Mouse (Mus musculus) T-cell, adult 2 months (primary cell): Measurements from ENCODE around the gene Itsn1.

Source experiments
- DNase-seq: peaks from one replicate; pipeline ENCODE4 v3.0.0; 2022; ENCODE audit warnings: low spot score

The Itsn1 gene

DNA sequence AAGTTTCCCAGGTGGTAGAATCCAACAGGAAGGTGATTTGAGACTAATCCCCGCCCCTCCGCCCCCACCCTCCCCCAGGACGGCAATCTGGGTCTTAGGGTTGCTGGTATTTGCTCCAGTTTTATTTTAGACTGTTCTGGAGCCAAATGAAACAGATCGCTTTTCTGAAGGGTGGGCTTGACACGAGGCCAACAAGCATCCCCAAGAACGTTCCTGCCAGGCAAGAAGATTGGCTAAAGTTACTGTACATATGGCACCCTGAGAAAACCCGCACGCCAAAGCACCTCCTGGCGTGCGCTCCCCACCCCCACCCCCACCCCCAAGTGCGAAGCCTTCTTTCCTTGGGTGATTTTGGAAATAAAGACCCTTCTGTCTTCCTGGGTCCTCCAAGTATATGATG is 178.1 kb downstream of the Itsn1 start:
- DNase-seq = no peak

- no peak for DNase-seq
Measured at GRCm38 (mm10) chr16:91909569-91910335, 180.7 kb downstream of the Itsn1 start.

- DNase-seq = peak; percentile 77
Measured at GRCm38 (mm10) chr16:91917631-91918096, 188.6 kb downstream of the Itsn1 start.

DNA sequence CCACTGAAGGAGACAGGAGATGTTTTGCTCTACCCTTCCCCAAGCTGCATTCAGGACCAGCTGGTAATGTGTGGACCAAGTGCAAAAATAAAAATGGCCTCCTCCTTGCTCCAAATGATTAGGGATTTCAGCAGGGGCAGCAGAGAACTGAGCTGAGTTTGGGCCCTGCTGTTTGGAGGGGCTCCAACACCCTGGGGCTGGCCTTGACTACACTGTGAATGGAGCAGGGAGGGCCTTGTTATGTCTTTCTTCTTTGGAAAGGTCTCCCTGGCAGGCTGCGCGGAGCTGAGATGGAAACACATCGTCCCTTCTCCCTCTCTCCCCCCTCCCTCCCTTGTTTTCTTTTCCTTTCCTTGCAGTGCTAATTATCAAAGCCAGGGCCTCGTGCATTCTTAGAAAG is 189.4 kb downstream of the Itsn1 start:
- DNase-seq = no peak

GRCm38 (mm10) chr16:91919056-91919455 is 190.0 kb downstream of the Itsn1 start:
- no peak for DNase-seq

GRCm38 (mm10) chr16:91921340-91921739 is 192.3 kb downstream of the Itsn1 start:
- DNase-seq = no peak

DNA sequence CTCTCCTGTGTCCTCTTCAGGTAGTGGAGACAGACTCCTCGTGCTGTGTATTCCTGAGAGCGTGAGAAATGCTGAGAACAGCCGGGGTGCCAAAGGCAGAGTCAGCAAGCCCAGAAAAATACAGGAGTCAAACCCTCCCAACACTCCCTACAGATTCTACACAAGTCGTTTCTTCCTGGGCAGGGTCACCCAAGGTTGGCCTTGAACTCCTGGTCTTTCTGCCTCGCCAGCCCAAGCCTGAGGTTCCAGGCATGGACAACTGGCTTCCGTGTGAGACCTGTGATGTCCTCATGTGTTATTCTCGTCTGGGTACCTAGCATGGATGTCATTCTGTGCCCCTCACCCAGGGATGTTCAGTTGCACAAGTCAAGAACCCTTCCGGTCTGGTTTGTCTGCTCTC is 193.9 kb downstream of the Itsn1 start:
- DNase-seq = no peak

DNA sequence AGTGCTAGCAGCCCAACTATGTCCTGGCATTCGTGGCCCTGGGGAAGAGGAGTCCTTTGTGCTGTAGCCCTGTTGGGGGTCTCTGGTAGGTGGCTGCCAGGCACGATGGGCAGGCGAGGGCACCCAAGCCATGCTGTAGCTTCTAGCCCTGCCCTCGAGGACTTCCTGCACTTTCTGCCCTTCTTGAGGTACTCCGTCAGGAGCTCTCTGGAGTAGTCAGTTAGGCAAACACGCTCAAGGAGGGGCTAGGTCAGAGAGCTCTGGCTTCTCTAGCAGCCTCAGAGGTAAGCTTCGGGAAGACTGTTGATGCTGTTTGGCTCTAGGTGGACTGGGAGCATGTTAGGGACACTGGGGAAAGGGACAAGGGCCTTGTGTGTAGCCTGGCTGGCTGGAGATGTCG is 195.3 kb downstream of the Itsn1 start:
- DNase-seq = no peak

DNA sequence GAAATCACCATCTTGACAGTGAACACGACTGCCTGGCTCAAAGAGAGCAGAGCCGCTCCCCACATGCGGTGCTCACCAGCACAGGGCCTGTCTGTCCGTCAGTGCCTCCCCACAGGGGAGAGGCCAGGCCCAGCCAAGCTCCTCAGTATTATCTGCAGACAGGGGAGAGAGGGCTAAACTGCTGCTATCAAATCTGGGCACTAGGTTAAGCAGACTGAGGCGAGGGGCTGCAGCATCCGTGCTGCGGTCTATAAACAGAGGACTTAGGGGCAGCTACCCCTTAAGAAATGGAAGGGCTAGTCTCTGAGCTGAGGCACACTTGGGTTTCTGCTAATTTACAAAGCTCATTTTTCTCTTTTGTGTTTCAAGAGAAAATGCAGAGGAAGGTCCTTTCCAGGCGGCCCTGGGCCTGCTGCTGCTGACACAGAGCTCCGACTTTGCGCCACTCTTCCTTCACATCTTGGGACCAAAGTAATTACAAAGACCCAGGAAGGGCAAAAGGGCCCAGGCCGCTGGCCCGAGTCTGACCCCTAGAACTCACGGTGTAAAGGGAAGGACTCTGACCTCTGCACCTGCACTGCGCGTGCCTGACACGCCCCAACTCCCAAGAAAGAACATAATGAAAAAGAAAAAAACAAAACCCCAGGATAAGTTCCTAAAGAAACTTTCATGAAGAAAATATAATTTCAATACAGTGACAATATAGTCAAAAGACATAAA is 199.0 kb downstream of the Itsn1 start:
- no peak for DNase-seq

DNA sequence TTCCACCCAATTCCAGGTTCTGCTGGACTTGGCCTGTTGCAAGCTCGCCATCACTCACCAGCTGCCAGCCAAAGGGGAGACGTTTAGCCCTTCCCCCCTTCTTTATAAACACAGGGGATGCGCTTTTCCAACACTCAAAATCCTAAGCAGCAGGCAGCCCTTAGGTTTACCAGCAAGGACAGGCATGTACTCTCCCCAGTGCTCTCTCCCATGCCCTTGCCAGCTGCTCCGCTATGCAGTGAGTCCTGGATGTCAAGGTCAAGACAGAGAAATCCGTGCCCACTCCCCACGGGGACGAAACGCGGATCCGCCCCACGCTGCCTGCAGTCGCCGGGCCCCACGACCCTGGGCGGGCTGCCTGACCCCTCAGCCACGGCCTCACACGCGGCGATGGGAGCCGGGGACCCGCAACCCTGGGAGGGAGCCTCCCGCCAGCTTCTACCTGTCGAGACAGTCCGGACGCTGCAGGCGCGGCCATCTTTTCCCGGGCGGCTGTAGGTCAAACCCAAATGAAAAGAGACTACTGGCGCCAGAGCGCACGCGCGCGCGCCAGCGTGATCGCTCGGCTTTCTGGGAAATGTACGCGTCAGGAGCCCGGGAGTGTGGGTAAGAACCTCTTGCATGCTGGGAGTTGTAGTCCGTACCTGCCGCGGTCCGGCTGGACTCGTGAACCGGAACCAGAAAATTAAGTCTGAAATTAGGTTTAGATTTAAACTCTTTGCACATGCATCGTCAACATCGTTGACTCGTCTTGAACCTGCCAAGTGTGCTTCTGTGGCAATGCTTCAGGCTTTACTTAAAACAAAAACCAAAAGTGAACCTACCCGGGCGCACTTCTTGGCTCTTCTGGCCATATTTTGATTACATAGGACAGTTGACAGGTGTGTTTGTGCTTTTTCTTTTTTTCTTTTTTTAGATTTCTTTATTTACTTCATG is 202.3 kb downstream of the Itsn1 start:
- peak; percentile 92 for DNase-seq

DNA sequence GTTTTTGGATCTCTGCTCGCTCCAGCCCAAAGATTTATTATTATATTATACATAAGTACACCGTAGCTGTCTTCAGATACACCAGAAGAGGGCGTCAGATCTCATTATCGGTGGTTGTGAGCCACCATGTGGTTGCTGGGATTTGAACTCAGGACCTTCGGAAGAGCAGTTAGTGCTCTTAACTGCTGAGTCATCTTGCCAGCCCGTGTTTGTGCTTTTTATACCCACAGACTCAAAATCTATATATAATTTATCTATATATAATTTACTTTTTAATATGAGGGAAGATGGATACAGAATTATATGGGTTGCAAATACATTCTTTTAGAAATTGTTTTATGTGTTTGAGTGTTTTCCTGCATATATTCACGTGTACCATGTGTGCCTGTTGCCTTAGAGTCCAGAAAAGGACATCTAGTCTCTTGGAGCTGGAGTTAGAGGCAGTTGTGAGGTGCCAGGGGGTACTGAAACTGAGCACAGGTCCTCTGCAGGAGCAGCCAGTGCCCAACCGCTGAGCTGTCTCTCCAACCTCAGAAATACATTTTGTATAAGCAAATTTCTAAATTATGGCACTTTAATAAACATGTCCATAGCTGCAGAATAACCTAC is 203.1 kb downstream of the Itsn1 start:
- no peak for DNase-seq

- peak; percentile 14 for DNase-seq
Measured at GRCm38 (mm10) chr16:91932843-91933518, 203.9 kb downstream of the Itsn1 start.

- peak; percentile 69 for DNase-seq
Measured at GRCm38 (mm10) chr16:91935108-91935507, 206.0 kb downstream of the Itsn1 start.

DNA sequence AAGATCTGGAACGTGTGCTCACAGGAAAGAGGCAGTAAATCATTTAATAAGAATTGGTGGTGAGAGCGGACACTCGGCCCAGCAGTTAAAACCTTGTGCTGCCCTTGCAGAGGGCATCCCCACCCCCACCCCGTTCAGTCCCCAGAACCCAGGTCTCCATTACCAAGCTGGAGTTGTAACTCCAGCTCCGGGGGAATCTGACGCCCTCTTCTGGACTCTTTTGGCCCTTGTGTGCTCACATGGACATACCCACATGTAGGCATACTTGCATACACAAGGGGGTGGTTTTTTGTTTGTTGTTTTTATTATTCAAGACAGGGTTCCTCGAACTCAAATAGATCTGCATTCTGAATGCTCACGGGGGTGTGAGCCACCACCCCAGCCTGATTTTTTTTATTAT is 206.6 kb downstream of the Itsn1 start:
- DNase-seq = no peak

DNA sequence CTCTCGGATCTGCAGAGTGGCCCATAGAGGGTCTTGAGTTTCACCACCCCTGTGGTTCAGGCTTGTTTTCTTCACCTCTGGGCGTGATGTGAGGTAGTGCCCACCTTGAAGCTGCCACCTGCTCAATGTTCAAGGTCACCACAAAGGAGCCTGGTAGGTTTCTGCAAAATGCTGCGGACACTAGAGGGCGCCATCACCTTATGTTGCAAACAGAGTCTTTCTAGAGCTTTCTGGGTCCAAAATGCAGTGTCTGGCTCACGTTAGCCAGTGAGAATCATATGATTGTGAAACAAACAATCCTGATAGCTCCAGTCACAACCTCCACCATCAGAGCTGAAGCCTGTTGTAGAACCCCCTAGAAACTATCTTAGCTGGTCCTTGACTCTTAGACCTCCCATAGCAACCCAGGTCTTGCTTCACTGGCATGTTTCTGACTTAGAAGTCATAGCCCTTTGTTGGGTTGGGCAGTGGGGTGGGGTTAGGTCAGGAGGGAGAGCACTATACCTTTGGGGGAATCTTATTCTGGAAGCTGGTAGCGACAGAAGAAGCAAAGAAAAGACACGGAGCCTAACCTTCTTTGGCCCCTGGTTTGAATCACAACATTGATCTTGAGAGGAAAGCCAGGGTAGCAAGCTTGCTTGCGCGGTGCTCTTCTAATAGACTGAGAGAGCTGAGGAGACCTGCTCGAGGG is 207.4 kb downstream of the Itsn1 start:
- peak; percentile 78 for DNase-seq

GRCm38 (mm10) chr16:91937281-91937680 is 208.2 kb downstream of the Itsn1 start:
- DNase-seq = no peak

DNA sequence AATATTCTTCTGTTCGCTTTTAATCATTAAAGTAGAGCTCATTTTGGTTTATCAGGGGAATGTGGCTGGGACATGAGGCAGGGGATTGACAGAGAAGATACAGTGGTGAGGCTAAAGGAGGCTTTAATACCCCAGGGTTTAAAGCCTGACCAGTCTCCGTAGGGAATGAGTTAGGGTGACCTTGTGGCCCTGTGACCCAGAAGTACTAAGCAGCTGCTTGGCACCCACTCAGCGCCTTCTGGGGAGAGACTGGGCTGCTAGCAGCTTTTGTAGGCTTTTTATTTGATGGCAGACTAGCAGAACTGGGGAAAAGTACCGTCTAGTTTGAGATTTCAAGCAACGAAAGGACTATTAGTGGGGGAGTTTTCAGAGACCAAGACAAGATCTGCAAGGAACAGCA is 209.1 kb downstream of the Itsn1 start:
- DNase-seq = no peak

GRCm38 (mm10) chr16:91940726-91941125 is 211.6 kb downstream of the Itsn1 start:
- DNase-seq = no peak

DNA sequence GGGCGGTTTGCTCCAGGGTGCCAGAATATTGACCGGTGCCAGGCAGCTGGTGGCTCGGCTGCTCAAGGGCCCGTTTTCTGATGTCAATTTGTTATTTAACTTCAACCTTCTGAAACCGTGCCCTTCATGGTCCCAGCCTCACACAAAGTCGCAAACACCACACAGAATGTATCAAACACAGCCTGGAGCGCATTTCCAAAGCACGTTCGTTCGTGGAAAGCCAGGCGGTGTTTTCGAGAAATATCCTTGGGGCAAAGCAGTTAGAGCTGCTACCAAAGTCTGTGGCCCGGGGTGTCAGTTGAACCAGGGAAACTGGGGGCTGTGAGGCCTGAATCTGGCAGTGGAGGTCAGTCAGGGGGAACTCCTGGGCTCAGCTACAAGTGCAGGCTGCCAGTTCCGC is 213.1 kb downstream of the Itsn1 start:
- DNase-seq = no peak

- DNase-seq = no peak
Measured at GRCm38 (mm10) chr16:91946261-91946660, 217.2 kb downstream of the Itsn1 start.

- DNase-seq = no peak
Measured at GRCm38 (mm10) chr16:91947093-91947492, 218.0 kb downstream of the Itsn1 start.
